Mouse (Mus musculus): ENCODE measurements around the gene Krt76. TPM values are rescaled to one million over a fixed set of nuclear protein-coding genes. Genes with fewer than 3 reads are reported as not detected.

The Krt76 gene
- total RNA-seq (2021) = not detected

DNA sequence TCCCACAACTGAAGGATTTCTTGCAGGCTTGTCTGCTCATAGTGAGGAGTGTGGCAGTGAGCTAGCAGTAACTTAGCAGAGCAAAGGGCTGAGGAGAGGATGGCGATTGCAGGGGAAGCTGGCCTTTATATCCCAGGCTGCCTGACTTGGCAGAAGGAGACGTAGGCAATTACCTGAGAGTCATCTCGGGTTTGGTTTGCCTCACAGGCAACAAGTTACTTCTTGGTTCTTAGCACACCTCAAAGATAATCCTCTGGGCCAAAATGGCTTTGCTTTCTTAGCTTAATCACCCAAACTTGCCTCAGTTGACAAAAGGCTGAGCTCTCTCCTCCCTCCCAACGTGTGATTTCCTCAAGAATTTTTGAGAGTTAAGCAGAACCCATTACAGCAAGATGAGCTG, at the start of gene Krt76:
Gene Krt76 (minus strand): TSS at position 101 of the 400 bp plus-strand sequence.
- no peak for DNase-seq (ENCODE audit: extremely low spot score in 1 of 2, low spot score in 1 of 2)

DNA sequence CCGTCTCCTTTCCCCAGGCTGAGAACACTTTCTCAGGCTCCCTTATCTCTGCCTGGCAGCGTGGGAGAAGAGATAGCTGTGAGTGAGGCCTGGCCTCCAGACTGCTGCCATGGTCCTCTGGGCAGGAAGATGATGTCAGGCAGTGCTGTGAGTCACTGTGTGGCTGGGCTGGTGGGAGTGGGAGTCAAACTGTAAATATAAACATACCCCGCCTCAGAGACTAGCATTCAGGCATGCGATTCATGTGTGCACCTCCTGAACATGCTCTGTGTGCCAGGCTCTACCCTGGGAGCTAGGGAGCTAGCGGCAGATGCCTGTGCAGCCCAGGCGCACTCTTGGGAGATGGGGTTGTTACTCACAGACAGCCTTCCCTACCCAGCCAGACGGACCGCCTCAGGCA, 49.2 kb upstream of the Krt76 start:
- no peak for DNase-seq (ENCODE audit: extremely low spot score in 1 of 2, low spot score in 1 of 2)

DNA sequence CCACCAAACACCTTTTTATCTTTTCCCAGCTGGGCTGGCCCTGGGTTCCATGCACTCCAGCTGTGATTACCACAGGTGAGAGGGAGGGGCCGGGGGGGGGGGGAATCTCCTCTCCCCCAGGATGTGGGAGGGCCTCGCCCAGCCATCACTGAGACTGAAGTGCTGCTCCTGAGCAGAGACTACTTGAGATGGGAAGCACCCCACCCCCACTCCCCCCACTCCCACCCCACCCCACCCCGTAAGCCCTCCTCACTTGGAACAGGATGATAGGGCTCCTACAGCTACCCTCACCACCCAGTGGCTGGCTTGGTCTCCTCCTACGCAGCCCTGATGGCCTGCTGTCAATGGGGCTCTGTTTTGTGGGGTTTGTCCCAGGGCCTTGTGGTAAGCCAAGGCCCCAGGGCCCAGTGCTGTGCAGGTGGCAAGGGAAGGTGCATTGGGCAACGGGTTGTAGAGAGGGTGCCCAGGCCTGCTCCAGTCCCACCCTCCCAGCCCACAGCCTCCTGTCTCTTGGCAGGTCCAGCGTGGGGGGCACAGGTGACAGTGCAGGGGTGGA, 47.6 kb upstream of the Krt76 start, which contains the start of gene Krt79:
Gene Krt79 (minus strand): TSS at position 51 of the 556 bp plus-strand sequence.
- DNase-seq (ENCODE audit: extremely low spot score in 1 of 2, low spot score in 1 of 2) = no peak

- DNase-seq (ENCODE audit: extremely low spot score in 1 of 2, low spot score in 1 of 2) = no peak
Measured at GRCm38 (mm10) chr15:101938600-101939308, 46.0 kb upstream of the Krt76 start.

GRCm38 (mm10) chr15:101933024-101933423, 40.3 kb upstream of the Krt76 start:
- DNase-seq (ENCODE audit: extremely low spot score in 1 of 2, low spot score in 1 of 2) = no peak

DNA sequence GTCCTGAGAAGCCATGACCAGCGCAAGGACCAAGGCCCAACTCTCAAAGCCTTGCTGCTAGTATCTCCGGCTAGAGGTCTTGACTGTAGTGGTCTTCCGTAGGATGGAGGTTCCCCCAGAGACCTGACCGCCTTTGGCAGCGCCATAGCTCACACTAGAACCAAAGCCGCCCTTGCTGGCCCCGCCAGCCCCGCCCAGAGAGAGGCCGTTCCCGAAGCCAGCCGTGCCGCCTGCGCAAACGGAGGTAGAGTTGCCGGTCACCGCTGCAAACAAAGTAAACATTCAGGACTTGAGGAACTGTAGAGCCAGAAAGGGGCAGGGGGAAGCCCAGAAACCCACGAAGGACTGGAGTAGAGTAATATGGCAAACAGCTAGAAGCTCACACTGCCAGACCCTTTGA, 36.9 kb upstream of the Krt76 start:
- DNase-seq (ENCODE audit: extremely low spot score in 1 of 2, low spot score in 1 of 2) = no peak

GRCm38 (mm10) chr15:101929087-101929486, 36.4 kb upstream of the Krt76 start:
- DNase-seq (ENCODE audit: extremely low spot score in 1 of 2, low spot score in 1 of 2) = no peak

GRCm38 (mm10) chr15:101927340-101928080, 34.8 kb upstream of the Krt76 start:
- DNase-seq (ENCODE audit: extremely low spot score in 1 of 2, low spot score in 1 of 2) = no peak

DNA sequence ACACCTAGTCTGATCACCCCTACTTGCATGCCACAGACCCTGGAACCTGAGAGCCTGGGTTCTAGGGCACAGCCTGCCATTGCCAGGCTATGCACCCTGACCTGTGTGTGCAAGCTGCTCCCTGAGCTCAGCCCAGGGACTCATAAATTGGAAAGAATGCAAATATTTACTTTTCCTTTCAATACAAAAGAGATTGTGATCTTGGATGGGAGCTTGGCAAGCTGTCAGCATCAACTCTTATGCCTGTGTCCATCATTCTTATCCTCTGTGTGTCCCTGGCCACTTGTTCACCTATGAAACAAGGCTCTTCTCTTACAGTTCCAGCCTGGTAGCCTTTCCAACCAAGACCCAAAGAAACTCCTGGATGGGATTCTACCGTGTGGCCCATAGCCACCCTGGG, 32.3 kb upstream of the Krt76 start:
- no peak for DNase-seq (ENCODE audit: extremely low spot score in 1 of 2, low spot score in 1 of 2)

DNA sequence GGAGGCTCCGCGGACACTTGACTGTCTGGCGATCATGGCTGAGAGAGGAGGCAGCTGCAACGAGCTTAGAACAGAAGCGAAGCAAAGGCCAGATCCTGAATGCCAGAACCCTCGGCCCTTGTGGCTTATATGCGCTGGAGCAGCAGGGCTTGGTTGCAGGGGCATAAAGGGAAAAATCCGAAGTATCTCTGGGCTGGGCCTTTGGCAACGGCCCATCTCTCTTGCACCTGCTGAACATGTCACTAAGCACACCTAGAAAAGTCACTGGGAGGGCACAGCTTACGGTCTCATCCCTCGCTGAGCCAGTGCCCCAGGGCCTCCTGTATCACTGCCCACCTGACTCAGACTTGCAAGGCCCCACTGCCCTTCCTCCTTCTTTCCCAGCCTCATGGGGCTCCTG, 31.9 kb upstream of the Krt76 start, which contains the start of gene Krt4:
Gene Krt4 (minus strand): TSS at position 101 of the 400 bp plus-strand sequence.
- no peak for DNase-seq (ENCODE audit: extremely low spot score in 1 of 2, low spot score in 1 of 2)

- no peak for DNase-seq (ENCODE audit: extremely low spot score in 1 of 2, low spot score in 1 of 2)
Measured at GRCm38 (mm10) chr15:101922296-101922695, 29.6 kb upstream of the Krt76 start.

- no peak for DNase-seq (ENCODE audit: extremely low spot score in 1 of 2, low spot score in 1 of 2)
Measured at GRCm38 (mm10) chr15:101916072-101916471, 23.4 kb upstream of the Krt76 start.

DNA sequence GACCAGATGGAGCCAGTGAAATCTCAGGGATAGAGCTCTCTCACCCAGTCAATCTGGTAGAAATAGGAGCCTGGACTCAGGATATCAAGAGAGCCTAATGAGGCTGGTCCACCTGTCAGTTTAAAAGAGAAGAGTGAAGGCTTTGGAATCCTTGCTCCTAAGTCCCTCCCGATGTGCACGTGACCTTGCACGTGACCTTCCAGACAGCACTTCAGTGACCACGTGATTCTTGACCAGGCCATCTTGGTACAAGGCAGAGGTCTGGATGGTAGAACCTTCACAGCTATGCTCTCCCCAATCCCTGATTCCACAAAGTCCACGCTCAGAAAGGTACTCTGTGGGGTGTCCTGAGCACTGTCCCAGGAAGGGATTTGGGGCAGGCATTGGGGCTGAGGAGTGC, 12.1 kb upstream of the Krt76 start:
- DNase-seq (ENCODE audit: extremely low spot score in 1 of 2, low spot score in 1 of 2) = no peak

DNA sequence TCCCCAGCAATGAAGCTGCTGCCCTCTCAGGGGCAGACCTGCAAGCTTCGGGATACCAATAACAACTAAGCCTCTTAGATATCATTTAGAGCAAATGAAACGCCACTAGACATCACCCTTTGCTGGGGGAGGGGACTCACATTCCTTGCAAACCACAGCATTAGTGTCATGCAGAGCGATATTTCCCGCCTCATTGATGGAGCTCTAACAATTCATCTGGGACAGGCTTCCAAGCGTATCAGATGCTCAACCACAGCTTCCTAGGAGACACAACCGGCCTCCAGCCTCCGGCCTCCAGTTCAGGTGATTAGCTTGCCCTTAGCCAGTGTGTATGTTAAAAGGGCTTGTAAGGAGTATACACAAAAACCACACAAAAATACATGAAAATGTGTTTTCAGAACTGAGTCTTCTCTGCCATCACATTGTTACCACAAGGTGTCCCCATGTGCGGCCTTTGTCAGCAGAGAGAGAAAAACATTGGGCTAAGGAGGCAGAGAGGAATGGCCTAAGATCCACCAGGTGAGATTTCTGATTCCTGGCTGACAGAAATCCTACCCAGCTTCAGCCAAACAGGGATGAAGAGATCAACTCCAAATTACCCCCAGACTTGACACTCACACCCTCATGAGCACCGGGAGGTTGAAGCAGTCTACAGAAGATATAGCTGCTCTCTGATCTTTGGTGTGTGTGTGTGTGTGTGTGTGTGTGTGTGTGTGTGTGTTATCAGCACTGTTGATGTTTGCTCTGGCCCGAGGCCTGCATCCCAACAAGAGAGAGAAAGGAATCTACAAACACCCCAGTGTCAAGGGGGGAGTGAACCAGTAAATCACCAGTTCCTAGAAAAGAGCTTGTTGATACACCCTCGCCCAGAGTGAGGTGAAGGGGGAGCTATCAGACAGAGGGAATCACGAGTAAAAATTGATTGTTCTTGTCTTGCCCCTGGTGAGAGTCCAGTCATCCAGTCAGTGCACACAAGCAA, 9.7 kb upstream of the Krt76 start:
- DNase-seq (ENCODE audit: extremely low spot score in 1 of 2, low spot score in 1 of 2) = no peak

GRCm38 (mm10) chr15:101895216-101895615, 2.5 kb upstream of the Krt76 start:
- DNase-seq (ENCODE audit: extremely low spot score in 1 of 2, low spot score in 1 of 2) = no peak

GRCm38 (mm10) chr15:101879776-101880175, 12.9 kb downstream of the Krt76 start:
- DNase-seq (ENCODE audit: extremely low spot score in 1 of 2, low spot score in 1 of 2) = no peak

- no peak for DNase-seq (ENCODE audit: extremely low spot score in 1 of 2, low spot score in 1 of 2)
Measured at GRCm38 (mm10) chr15:101878041-101878440, 14.7 kb downstream of the Krt76 start.

- no peak for DNase-seq (ENCODE audit: extremely low spot score in 1 of 2, low spot score in 1 of 2)
Measured at GRCm38 (mm10) chr15:101874383-101874782, 18.3 kb downstream of the Krt76 start.

DNA sequence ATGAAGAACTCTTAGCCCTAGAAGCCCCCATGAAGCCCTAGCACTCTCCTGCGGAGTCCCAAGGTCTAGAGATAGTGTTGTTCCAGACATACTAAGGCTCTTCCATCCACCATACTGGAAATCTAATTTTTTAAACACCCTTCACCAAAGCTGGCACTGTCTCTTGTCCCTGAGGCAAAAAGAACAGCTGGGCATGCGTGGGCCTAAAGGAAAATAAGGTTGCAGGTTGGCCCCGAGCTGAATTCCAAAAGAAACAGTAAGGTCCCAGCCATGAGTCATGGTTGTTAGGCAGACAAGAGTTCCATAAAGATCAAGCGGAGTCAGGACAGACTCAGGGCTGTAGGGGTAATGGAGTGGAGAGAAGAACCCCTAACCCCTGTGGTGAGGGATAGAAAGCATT, 19.5 kb downstream of the Krt76 start:
- DNase-seq (ENCODE audit: extremely low spot score in 1 of 2, low spot score in 1 of 2) = no peak

GRCm38 (mm10) chr15:101869431-101869830, 23.3 kb downstream of the Krt76 start, which contains the start of gene Krt77:
Gene Krt77, minus strand, starts transcription at chr15:101869705.
- peak in 1 of 2 experiments; percentile 19 for DNase-seq (ENCODE audit: extremely low spot score in 1 of 2, low spot score in 1 of 2)

All from layer of hippocampus, postnatal 25 days (tissue).